Mouse (Mus musculus): Measurements from ENCODE around the gene Tmem182.

The Tmem182 gene

GRCm38 (mm10) chr1:40805351-40805750, at the start of gene Tmem182:
Gene Tmem182, plus strand, starts transcription at chr1:40805601.
- DNase-seq (ENCODE audit: low read depth, low spot score), result no peak

- DNase-seq (ENCODE audit: low read depth, low spot score), result no peak
These were observed 45.5 kb upstream of the Tmem182 start for GRCm38 (mm10) chr1:40759751-40760445.

GRCm38 (mm10) chr1:40764042-40764441, 41.4 kb upstream of the Tmem182 start:
- DNase-seq (ENCODE audit: low read depth, low spot score), result no peak

- no peak for DNase-seq (ENCODE audit: low read depth, low spot score)
These were observed 40.6 kb upstream of the Tmem182 start for GRCm38 (mm10) chr1:40764701-40765275.

- DNase-seq (ENCODE audit: low read depth, low spot score), result no peak
These were observed 39.9 kb upstream of the Tmem182 start for GRCm38 (mm10) chr1:40765521-40765920.

GRCm38 (mm10) chr1:40767588-40767987, 37.8 kb upstream of the Tmem182 start:
- no peak for DNase-seq (ENCODE audit: low read depth, low spot score)

GRCm38 (mm10) chr1:40768606-40769005, 36.8 kb upstream of the Tmem182 start:
- DNase-seq (ENCODE audit: low read depth, low spot score), result no peak

GRCm38 (mm10) chr1:40769331-40769894, 36.0 kb upstream of the Tmem182 start:
- no peak for DNase-seq (ENCODE audit: low read depth, low spot score)

GRCm38 (mm10) chr1:40771196-40771970, 34.0 kb upstream of the Tmem182 start:
- no peak for DNase-seq (ENCODE audit: low read depth, low spot score)

- no peak for DNase-seq (ENCODE audit: low read depth, low spot score)
These were observed 32.2 kb upstream of the Tmem182 start for GRCm38 (mm10) chr1:40773234-40773633.

- no peak for DNase-seq (ENCODE audit: low read depth, low spot score)
These were observed 31.4 kb upstream of the Tmem182 start for GRCm38 (mm10) chr1:40774040-40774439.

GRCm38 (mm10) chr1:40776102-40776501, 29.3 kb upstream of the Tmem182 start:
- DNase-seq (ENCODE audit: low read depth, low spot score), result no peak

GRCm38 (mm10) chr1:40776763-40777162, 28.6 kb upstream of the Tmem182 start:
- no peak for DNase-seq (ENCODE audit: low read depth, low spot score)

- DNase-seq (ENCODE audit: low read depth, low spot score), result no peak
These were observed 22.0 kb upstream of the Tmem182 start for GRCm38 (mm10) chr1:40783450-40783849.

GRCm38 (mm10) chr1:40784306-40784705, 21.1 kb upstream of the Tmem182 start:
- no peak for DNase-seq (ENCODE audit: low read depth, low spot score)

GRCm38 (mm10) chr1:40785876-40786445, 19.4 kb upstream of the Tmem182 start:
- DNase-seq (ENCODE audit: low read depth, low spot score), result no peak

- no peak for DNase-seq (ENCODE audit: low read depth, low spot score)
These were observed 16.4 kb upstream of the Tmem182 start for GRCm38 (mm10) chr1:40788956-40789355.

GRCm38 (mm10) chr1:40789666-40790233, 15.7 kb upstream of the Tmem182 start:
- no peak for DNase-seq (ENCODE audit: low read depth, low spot score)

- DNase-seq (ENCODE audit: low read depth, low spot score), result peak; percentile 43
These were observed 14.9 kb upstream of the Tmem182 start, which contains the start of gene Mfsd9 for GRCm38 (mm10) chr1:40790324-40791141. Gene Mfsd9, minus strand, starts transcription at chr1:40790687.

- DNase-seq (ENCODE audit: low read depth, low spot score), result no peak
These were observed 9.9 kb upstream of the Tmem182 start for GRCm38 (mm10) chr1:40795508-40795907.

- DNase-seq (ENCODE audit: low read depth, low spot score), result no peak
These were observed 8.1 kb upstream of the Tmem182 start for GRCm38 (mm10) chr1:40797348-40797747.
